Mouse (Mus musculus) heart, postnatal 0 days (tissue): ENCODE results near the gene Eya2.

Experiments used
- CTCF ChIP-seq: IDR thresholded peaks from 2 replicates; pipeline ENCODE4 v1.5.1; 2016; ENCODE audit warnings: antibody characterized with exemption, control low read depth, low read depth
- EP300 ChIP-seq: IDR thresholded peaks from 2 replicates; pipeline ENCODE4 v1.6.1; 2016; ENCODE audit warnings: antibody characterized with exemption, low read depth

DNA sequence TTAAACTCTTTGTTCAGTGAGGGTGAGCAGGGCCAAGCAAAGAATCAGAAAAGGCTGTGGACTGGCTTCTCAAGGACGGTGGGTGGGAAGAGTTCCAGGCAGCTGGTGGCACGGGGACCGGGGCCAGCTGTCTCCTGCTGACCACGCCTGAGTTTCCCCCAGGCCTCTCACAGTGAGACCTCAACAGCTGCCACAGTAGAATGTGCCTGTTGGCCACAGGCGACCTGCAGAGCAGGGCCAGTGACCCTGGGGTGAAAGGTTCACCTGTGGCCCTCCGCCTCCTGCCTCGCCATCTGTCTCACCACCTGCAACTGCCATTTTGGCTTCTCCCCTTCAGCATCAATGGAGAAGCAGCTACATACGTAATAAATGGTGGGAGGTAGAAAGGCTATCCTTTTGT, 35.1 kb downstream of the Eya2 start:
- TF ChIP-seq EP300 (no peak), CTCF (no peak)
